Mouse (Mus musculus) lung, adult 2 months (tissue): ENCODE data around the gene Rbm31y. TPM values are rescaled to one million over a fixed set of nuclear protein-coding genes. Genes with fewer than 3 reads are reported as not detected.
"Not testable (repeated sequence)": the region's sequence is repeated elsewhere in the genome, so short reads cannot be mapped to it uniquely, and the experiment has no call there.

Experiments
- DNase-seq: peaks from one replicate; pipeline ENCODE4 v3.0.0; 2022
- H3K4me1 ChIP-seq: fragments of 200-500 bp; 2 replicates; pipeline ENCODE4 v1.6.1; 2011; ENCODE audit warnings: low read length; ENCODE audit not compliant: control insufficient read depth, insufficient read depth
- H3K4me3 ChIP-seq: fragments of 200-500 bp; replicated peaks from 2 replicates; pipeline ENCODE3; 2011; ENCODE audit warnings: low read depth, mild to moderate bottlenecking, control low read depth, low read length; ENCODE audit errors: extremely low read depth
- WGBS: fragments of 180-500 bp; shearing (Covaris S2); methylation state at CpG from one replicate; pipeline ENCODE4 v1.1.7; 2018; 5-methylcytosine and 5-hydroxymethylcytosine counted together
- polyA plus RNA-seq: library from polyadenylated mRNA; depleted of rRNA; stranded (reverse); fragments of >200 nt; gene quantifications from 2 replicates; pipeline ENCODE4 v1.2.3, GENCODE M21; 2012; rRNA removed

The Rbm31y gene
- polyA plus RNA-seq, result not detected in 2 replicates

GRCm38 (mm10) chrY:17400461-17400860, at the start of gene Rbm31y:
Rbm31y (plus strand) TSS chrY:17400761.
- H3K4me3 ChIP-seq, DNase-seq, H3K4me1 ChIP-seq: not testable (repeated sequence)
- WGBS, result no CpG with 5 or more reads among the region's 11 CpGs
